Mouse (Mus musculus): ENCODE measurements around the gene Cacna1i. TPM values are rescaled to one million over a fixed set of nuclear protein-coding genes. Genes with fewer than 3 reads are reported as not detected.
A peak's percentile ranks its signal among the peaks of the same experiment; 100 is the strongest.

Cacna1i gene
- polyA plus RNA-seq, 1 experiment from 2014 or later, result 0.06 TPM

DNA sequence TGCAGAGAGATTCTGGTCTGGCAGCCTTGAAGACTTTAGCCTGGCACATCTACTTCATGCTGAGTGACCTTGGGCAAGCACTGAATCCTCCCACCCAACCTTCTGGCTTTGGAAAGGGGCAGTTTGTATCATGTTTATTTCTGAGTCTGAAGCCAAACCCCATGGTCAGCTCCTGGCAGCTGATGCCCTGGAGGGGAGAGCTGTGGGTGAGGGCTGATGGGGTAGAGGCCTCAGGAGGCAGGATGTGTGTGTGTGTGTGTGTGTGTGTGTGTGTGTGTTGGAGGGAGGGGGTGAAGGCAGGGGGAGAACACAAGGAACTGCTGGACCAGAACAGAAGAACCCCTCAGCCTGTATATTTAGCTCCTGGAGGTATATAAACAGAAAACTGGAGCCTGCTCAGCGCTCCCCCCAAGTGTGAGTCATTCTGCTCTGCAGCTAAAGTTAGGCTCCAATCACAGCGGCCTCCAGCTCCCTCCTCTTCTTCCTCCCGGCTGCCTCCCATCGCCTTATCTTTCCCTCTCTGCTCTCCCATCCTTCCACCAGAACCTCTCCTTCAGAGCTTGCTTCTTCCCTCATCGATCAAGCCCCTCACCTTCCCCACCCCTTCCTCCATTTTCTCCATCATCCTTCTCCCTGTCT is 8.8 kb upstream of the Cacna1i start:
- Histone ChIP-seq H3K4me3 (no peak overlapping the region), H3K4me2 (no peak overlapping the region), H3K9ac (no peak overlapping the region), H3K4me1 (no peaks in the 10 kb centered on the region), H3K36me3 (no peaks in the 10 kb centered on the region), H3K27ac (no peak overlapping the region), H3K27me3 (peaks cover 27% of the 10 kb centered on the region; the same call in 1 of the 2 replicates), H3K9me3 (no peaks in the 10 kb centered on the region)
- WGBS, result 78% methylated on average over 5 of the region's 5 CpGs
- no peak for ATAC-seq (ENCODE audit: insufficient number of reproducible peaks, low FRiP score, low TSS enrichment, low read depth)

DNA sequence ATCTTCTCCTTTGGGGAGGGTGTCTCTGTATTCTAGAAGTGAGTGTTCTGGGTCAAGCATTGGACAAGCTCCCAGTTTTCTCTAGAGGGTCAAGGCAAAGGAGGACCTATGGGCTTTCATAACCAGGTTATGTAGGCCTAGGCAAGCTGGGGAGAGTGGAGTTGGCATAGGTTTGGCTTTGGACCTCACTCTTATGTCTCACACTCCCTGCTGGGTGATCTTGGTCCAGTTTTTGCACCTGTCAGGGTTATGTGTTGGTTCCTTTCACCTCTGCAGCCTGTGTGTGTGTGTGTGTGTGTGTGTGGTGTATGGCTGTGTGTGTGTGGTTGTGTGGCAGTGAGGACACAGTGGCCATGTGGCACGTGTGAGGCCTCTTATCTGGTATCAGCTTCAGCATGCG is 8.0 kb upstream of the Cacna1i start:
- Histone ChIP-seq H3K4me1 (no peaks in the 10 kb centered on the region), H3K9me3 (no peaks in the 10 kb centered on the region), H3K4me2 (no peak overlapping the region), H3K4me3 (no peak overlapping the region), H3K9ac (no peak overlapping the region), H3K27me3 (peaks cover 32% of the 10 kb centered on the region), H3K36me3 (no peaks in the 10 kb centered on the region), H3K27ac (no peak overlapping the region)
- ATAC-seq (ENCODE audit: insufficient number of reproducible peaks, low FRiP score, low TSS enrichment, low read depth), result no peak
- 92% methylated on average over 2 of the region's 2 CpGs for WGBS

- H3K4me2 ChIP-seq, result no peak overlapping the region
- 14% methylated on average over 6 of the region's 6 CpGs for WGBS
- H3K27ac ChIP-seq, result no peak overlapping the region
- no peaks in the 10 kb centered on the region for H3K36me3 ChIP-seq
- no peak overlapping the region for H3K4me3 ChIP-seq
- no peaks in the 10 kb centered on the region for H3K9me3 ChIP-seq
- H3K4me1 ChIP-seq, result no peaks in the 10 kb centered on the region
- ATAC-seq (ENCODE audit: insufficient number of reproducible peaks, low FRiP score, low TSS enrichment, low read depth), result no peak
- H3K27me3 ChIP-seq, result peaks cover 48% of the 10 kb centered on the region
- no peak overlapping the region for H3K9ac ChIP-seq
Observed at GRCm38 (mm10) chr15:80280646-80281045, 6.4 kb upstream of the Cacna1i start.

- peak overlapping the region; percentile 89 for H3K4me2 ChIP-seq
- 3% methylated on average over 22 of the region's 23 CpGs for WGBS
- peaks cover 81% of the 10 kb centered on the region for H3K27me3 ChIP-seq
- no peaks in the 10 kb centered on the region for H3K9me3 ChIP-seq
- 0 out of 2 replicates have a peak overlapping the region, but pooled peaks have one; percentile 14 for H3K9ac ChIP-seq
- H3K4me1 ChIP-seq, result peaks cover 14% of the 10 kb centered on the region
- no peaks in the 10 kb centered on the region for H3K36me3 ChIP-seq
- H3K27ac ChIP-seq, result no peak overlapping the region
- H3K4me3 ChIP-seq, result peak overlapping the region; percentile 45
- ATAC-seq (ENCODE audit: insufficient number of reproducible peaks, low FRiP score, low TSS enrichment, low read depth), result no peak
Observed at GRCm38 (mm10) chr15:80288036-80288435, 998 bp downstream of the Cacna1i start.

DNA sequence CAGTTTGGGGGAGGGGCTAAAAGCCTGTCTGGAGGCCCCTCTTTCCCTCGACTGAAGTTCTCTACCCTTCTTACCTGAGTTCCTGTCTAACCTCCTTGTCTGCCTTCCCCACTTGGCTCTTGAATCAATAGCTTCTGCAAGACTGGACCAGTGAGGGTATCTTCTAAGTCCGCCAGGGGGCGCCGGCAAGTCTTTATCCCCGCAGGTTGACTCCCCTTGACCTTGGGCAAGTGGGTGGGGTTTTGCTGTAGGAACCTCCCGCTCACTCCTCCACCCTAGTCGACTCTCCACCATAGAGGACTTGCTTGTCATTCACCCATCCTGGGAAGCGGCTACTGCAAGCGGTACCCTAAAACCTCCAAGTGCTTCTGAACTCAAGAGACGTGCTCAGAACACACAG is 2.4 kb downstream of the Cacna1i start:
- Histone ChIP-seq H3K36me3 (no peaks in the 10 kb centered on the region), H3K4me2 (no peak overlapping the region), H3K27ac (no peak overlapping the region), H3K27me3 (peaks cover 70% of the 10 kb centered on the region), H3K9me3 (no peaks in the 10 kb centered on the region), H3K4me1 (peaks cover 14% of the 10 kb centered on the region), H3K9ac (no peak overlapping the region), H3K4me3 (no peak overlapping the region)
- ATAC-seq (ENCODE audit: insufficient number of reproducible peaks, low FRiP score, low TSS enrichment, low read depth), result no peak
- 10% methylated on average over 10 of the region's 10 CpGs for WGBS

DNA sequence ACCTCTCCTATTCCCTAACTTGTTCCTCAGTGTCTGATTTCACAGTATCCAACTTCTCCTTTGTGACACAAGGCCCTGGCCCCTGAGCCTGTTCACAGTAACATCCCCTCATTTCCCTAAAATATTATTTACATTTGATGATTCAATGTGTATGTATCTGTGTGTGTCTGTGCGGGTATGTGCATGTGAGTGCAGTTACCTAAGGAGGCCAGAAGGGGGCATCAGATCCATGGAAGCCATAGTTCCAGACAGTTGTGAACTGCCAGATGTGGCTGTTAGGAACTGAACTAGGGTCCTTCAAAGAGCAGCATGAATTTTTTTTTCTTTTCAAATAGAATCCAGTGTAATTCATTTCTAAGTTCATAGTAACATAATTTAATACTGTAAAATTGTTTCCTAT is 10.1 kb downstream of the Cacna1i start:
- Histone ChIP-seq H3K4me3 (no peak overlapping the region), H3K27ac (no peak overlapping the region), H3K4me2 (no peak overlapping the region), H3K27me3 (no peaks in the 10 kb centered on the region; the same call in 1 of the 2 replicates), H3K36me3 (no peaks in the 10 kb centered on the region), H3K4me1 (no peaks in the 10 kb centered on the region), H3K9ac (no peak overlapping the region), H3K9me3 (no peaks in the 10 kb centered on the region)
- ATAC-seq (ENCODE audit: insufficient number of reproducible peaks, low FRiP score, low TSS enrichment, low read depth), result no peak
- 98% methylated on average over 1 of the region's 1 CpGs for WGBS

DNA sequence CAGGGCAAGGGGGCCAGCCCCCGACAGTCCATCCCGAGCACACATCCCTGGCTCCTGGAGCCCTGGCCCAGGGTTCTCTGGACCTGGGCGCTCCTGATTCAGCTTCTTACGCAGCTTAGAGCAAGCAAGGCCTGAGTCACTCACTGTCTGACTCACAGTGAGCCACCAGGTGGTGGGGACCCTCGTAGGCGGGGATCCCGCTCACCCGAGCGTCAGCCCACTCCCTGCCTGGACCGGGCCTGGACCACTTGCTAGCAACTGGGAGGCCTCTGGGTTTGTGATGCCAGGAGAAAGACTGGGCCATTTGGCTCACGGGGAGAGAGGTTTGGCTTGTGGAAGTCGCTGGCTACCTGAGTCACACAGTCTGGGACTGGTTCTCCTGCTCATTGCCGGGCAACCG is 16.7 kb downstream of the Cacna1i start:
- no peaks in the 10 kb centered on the region for H3K9me3 ChIP-seq
- no peaks in the 10 kb centered on the region for H3K36me3 ChIP-seq
- WGBS, result 65% methylated on average over 14 of the region's 14 CpGs
- no peak overlapping the region for H3K4me3 ChIP-seq
- H3K27ac ChIP-seq, result no peak overlapping the region
- H3K9ac ChIP-seq, result no peak overlapping the region
- ATAC-seq (ENCODE audit: insufficient number of reproducible peaks, low FRiP score, low TSS enrichment, low read depth), result no peak
- H3K4me2 ChIP-seq, result no peak overlapping the region
- no peaks in the 10 kb centered on the region for H3K27me3 ChIP-seq
- H3K4me1 ChIP-seq, result no peaks in the 10 kb centered on the region

DNA sequence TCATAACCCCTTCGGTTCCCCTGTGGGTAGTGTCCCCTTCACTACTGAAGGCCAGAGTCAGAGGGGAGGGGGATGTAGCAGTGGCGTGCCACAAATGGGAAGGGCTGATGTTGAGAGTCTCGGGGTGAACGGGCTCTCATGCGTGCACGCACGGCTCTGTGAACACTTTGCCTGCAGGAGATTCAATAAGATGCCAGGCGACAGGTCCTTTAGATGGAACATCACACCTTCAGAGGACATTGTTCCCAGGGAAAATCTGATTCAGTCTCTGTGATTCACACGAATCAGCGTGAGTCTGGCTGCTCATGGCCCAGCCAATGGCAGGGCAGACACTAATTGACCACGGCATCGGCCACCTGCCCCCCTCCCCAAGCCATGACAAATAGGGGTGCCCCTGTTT is 17.1 kb downstream of the Cacna1i start:
- WGBS, result 84% methylated on average over 12 of the region's 12 CpGs
- no peak overlapping the region for H3K9ac ChIP-seq
- no peak overlapping the region for H3K27ac ChIP-seq
- no peaks in the 10 kb centered on the region for H3K9me3 ChIP-seq
- no peak for ATAC-seq (ENCODE audit: insufficient number of reproducible peaks, low FRiP score, low TSS enrichment, low read depth)
- no peaks in the 10 kb centered on the region for H3K4me1 ChIP-seq
- no peaks in the 10 kb centered on the region for H3K27me3 ChIP-seq
- H3K36me3 ChIP-seq, result no peaks in the 10 kb centered on the region
- H3K4me3 ChIP-seq, result no peak overlapping the region
- H3K4me2 ChIP-seq, result no peak overlapping the region

GRCm38 (mm10) chr15:80306146-80306545 is 19.1 kb downstream of the Cacna1i start:
- no peak for ATAC-seq (ENCODE audit: insufficient number of reproducible peaks, low FRiP score, low TSS enrichment, low read depth)

GRCm38 (mm10) chr15:80314731-80315130 is 27.7 kb downstream of the Cacna1i start:
- no peak for ATAC-seq (ENCODE audit: insufficient number of reproducible peaks, low FRiP score, low TSS enrichment, low read depth)
- WGBS, result 43% methylated on average over 7 of the region's 7 CpGs

More at GRCm38 (mm10) chr15:80306146-80306545, 19.1 kb downstream of the Cacna1i start:
- H3K36me3 ChIP-seq, result no peaks in the 10 kb centered on the region
- no peaks in the 10 kb centered on the region for H3K9me3 ChIP-seq
- no peak overlapping the region for H3K4me3 ChIP-seq
- H3K9ac ChIP-seq, result no peak overlapping the region
- no peak overlapping the region for H3K4me2 ChIP-seq
- WGBS, result 29% methylated on average over 8 of the region's 8 CpGs
- no peaks in the 10 kb centered on the region for H3K4me1 ChIP-seq
- H3K27ac ChIP-seq, result no peak overlapping the region
- no peaks in the 10 kb centered on the region for H3K27me3 ChIP-seq

DNA sequence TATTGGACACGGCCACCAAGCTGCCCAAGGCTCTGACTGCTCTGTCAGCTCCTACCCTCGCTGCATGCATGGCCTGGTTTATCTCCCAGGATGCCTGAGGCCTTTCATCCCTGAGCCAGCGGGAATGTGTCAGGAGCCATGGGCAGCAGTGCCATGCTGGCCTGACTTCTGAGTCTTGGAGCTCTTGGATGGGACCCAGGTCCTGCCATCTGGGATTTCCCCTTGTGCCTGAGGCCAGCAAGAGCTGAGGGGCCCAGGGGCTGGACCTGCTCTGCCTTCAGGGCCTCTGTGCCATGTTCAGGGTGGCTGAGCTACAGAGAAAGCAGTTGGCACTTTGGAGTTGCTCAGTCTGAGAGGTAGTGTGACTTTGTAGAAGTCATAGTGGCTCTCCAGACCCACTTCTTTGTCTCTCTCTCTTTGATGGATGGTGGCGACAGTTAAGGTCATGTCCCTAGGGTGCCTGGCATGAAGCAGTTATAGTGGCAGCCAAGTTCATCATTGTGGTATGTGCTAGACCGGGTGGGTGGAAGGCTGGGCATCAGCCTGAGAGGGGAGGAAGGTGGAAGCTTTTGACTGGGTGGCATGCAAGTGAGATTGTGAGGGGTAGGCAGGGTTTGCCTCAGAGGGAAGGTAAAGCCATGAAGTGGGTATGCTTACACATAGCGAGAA is 30.1 kb downstream of the Cacna1i start:
- H3K4me2 ChIP-seq, result no peak overlapping the region
- no peaks in the 10 kb centered on the region for H3K9me3 ChIP-seq
- no peaks in the 10 kb centered on the region for H3K27me3 ChIP-seq
- H3K9ac ChIP-seq, result no peak overlapping the region
- peaks cover 4% of the 10 kb centered on the region; the same call in 1 of the 2 replicates for H3K4me1 ChIP-seq
- no peak overlapping the region for H3K4me3 ChIP-seq
- H3K36me3 ChIP-seq, result no peaks in the 10 kb centered on the region
- H3K27ac ChIP-seq, result no peak overlapping the region
- no peak for ATAC-seq (ENCODE audit: insufficient number of reproducible peaks, low FRiP score, low TSS enrichment, low read depth)
- WGBS, result 84% methylated on average over 6 of the region's 6 CpGs

More at GRCm38 (mm10) chr15:80314731-80315130, 27.7 kb downstream of the Cacna1i start:
- Histone ChIP-seq H3K9ac (no peak overlapping the region), H3K4me2 (no peak overlapping the region), H3K9me3 (no peaks in the 10 kb centered on the region), H3K27ac (no peak overlapping the region), H3K27me3 (no peaks in the 10 kb centered on the region), H3K4me3 (no peak overlapping the region), H3K4me1 (peaks cover 4% of the 10 kb centered on the region; the same call in 1 of the 2 replicates), H3K36me3 (no peaks in the 10 kb centered on the region)

DNA sequence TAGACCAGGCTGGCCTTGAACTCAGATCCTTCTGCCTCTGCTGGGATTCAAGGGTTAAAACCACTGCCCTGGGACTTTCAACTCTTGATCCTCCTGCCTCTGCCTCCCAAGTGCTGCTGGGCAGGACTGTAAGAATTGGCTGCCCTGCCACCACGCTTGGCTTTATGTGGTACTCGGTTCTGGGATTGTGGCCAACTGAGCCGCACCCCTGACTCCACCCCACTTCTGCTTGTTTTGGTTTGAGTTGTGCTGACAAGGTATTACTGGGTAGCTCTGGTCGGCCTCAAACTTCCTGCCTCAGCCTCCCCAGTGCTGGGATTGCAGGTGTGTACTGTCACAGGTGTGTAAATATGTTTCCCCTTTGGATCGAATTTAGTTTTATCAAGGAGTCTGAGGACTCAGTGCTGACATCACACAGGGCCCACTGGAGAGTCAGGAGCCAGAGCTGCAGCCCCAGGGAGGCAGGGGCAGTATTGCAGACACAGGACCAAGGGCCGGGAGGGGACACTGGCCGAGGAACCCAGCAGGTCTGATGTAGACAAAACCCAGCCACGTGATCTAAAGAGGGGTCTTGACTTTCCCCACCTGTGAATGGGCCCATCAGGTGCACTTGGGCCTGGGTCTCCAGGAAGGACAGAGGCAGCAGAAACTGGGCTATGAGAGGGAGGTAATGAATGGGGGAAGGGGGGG is 30.9 kb downstream of the Cacna1i start:
- Histone ChIP-seq H3K4me2 (no peak overlapping the region), H3K27me3 (no peaks in the 10 kb centered on the region), H3K9me3 (no peaks in the 10 kb centered on the region), H3K27ac (no peak overlapping the region), H3K4me3 (no peak overlapping the region), H3K36me3 (no peaks in the 10 kb centered on the region), H3K4me1 (peaks cover 4% of the 10 kb centered on the region; the same call in 1 of the 2 replicates), H3K9ac (no peak overlapping the region)
- 42% methylated on average over 8 of the region's 8 CpGs for WGBS
- ATAC-seq (ENCODE audit: insufficient number of reproducible peaks, low FRiP score, low TSS enrichment, low read depth), result no peak
